Mouse (Mus musculus) lung, adult 2 months (tissue): ENCODE results near the gene Trp53.

Experiments
- CTCF ChIP-seq: fragments of 200-500 bp; IDR thresholded peaks from 2 replicates; pipeline ENCODE4 v1.5.1; 2011; ENCODE audit warnings: mild to moderate bottlenecking, low read length, control low read depth; ENCODE audit not compliant: insufficient read depth
- POLR2A ChIP-seq: fragments of 200-500 bp; IDR thresholded peaks from 2 replicates; pipeline ENCODE4 v1.6.1; 2011; ENCODE audit warnings: low read depth, mild to moderate bottlenecking, control low read depth, low read length, borderline replicate concordance; ENCODE audit errors: extremely low read depth

GRCm38 (mm10) chr11:69554539-69555140, 25.5 kb upstream of the Trp53 start:
- TF ChIP-seq CTCF (no peak), POLR2A (no peak)
